Mouse (Mus musculus) midbrain, embryonic 14.5 days (tissue): ENCODE measurements around the gene Cryba4. TPM values are rescaled to one million over a fixed set of nuclear protein-coding genes. Genes with fewer than 3 reads are reported as not detected.
A peak's percentile ranks its signal among the peaks of the same experiment; 100 is the strongest.

Experiments used
- ATAC-seq: fragments of 200-750 bp; cut with Nextera tagmentation; 2 replicates; pipeline ENCODE4 v1.8.0; 2017; ENCODE audit warnings: moderate number of reproducible peaks, moderate library complexity; ENCODE audit not compliant: low FRiP score, low TSS enrichment
- DNase-seq: peaks from one replicate; pipeline ENCODE4 v3.0.0-alpha.2; 2015
- H3K27ac ChIP-seq: fragments of 300-500 bp; sonication (generic); replicated peaks from 2 replicates; pipeline ENCODE4 v1.5.1; 2014; ENCODE audit warnings: mild to moderate bottlenecking, low read depth, low read length, moderate library complexity
- H3K27me3 ChIP-seq: fragments of 300-500 bp; sonication (generic); 2 replicates; pipeline ENCODE4 v1.6.1; 2014; ENCODE audit warnings: low read length, control low read depth, mixed read lengths; ENCODE audit not compliant: control insufficient read depth, insufficient read depth
- H3K36me3 ChIP-seq: fragments of 300-500 bp; sonication (generic); 2 replicates; pipeline ENCODE4 v1.6.1; 2014; ENCODE audit warnings: low read length, control low read depth; ENCODE audit not compliant: control insufficient read depth, insufficient read depth
- H3K4me1 ChIP-seq: fragments of 300-500 bp; sonication (generic); 2 replicates; pipeline ENCODE4 v1.6.1; 2014; ENCODE audit warnings: mild to moderate bottlenecking, antibody characterized with exemption, low read length, control low read depth; ENCODE audit not compliant: control insufficient read depth, insufficient read depth
- H3K4me2 ChIP-seq: fragments of 300-500 bp; sonication (generic); 2 replicates; pipeline ENCODE4 v1.6.1; 2014; ENCODE audit warnings: mild to moderate bottlenecking, low read length, moderate library complexity
- H3K4me3 ChIP-seq: fragments of 300-500 bp; sonication (generic); replicated peaks from 2 replicates; pipeline ENCODE4 v1.5.1; 2014; ENCODE audit warnings: low read depth, low read length
- H3K9ac ChIP-seq: fragments of 300-500 bp; sonication (generic); replicated peaks from 2 replicates; pipeline ENCODE4 v1.6.1; 2014; ENCODE audit warnings: mild to moderate bottlenecking, low read length, moderate library complexity
- H3K9me3 ChIP-seq: fragments of 300-500 bp; sonication (generic); 2 replicates; pipeline ENCODE4 v1.6.1; 2016; ENCODE audit warnings: low read length, control low read depth, mixed read lengths; ENCODE audit not compliant: control insufficient read depth
- WGBS: fragments of 180-500 bp; shearing (Covaris S2); extraction: QIAGEN DNeasy Blood & Tissue Kit; methylation state at CpG from one replicate; pipeline ENCODE4 v1.1.7; 2014; 5-methylcytosine and 5-hydroxymethylcytosine counted together
- polyA plus RNA-seq: library from polyadenylated mRNA; unstranded; fragments of >200 nt; fragmentation: Nextera tagmentation; extraction: Ambion mirVana; gene quantifications from 2 replicates; pipeline ENCODE4 v1.2.1, GENCODE M21; 2014

Gene Cryba4
- polyA plus RNA-seq, 1 experiment from 2014 or later: 1.2 TPM

GRCm38 (mm10) chr5:112238781-112239482 is 13.4 kb downstream of the Cryba4 start:
- peak overlapping the region; percentile 97 for H3K27ac ChIP-seq
- H3K4me3 ChIP-seq: no peak overlapping the region
- no peaks in the 10 kb centered on the region for H3K27me3 ChIP-seq
- 42% methylated on average over 3 of the region's 3 CpGs for WGBS
- H3K4me1 ChIP-seq: peaks cover 32% of the 10 kb centered on the region
- H3K4me2 ChIP-seq: no peak overlapping the region
- no peaks in the 10 kb centered on the region for H3K9me3 ChIP-seq
- H3K36me3 ChIP-seq: no peaks in the 10 kb centered on the region
- peak; percentile 48; the same call in 1 of the 2 replicates for ATAC-seq
- DNase-seq: peak; percentile 66
- no peak overlapping the region for H3K9ac ChIP-seq

GRCm38 (mm10) chr5:112237866-112238570 is 14.3 kb downstream of the Cryba4 start:
- ATAC-seq (no peak), DNase-seq (peak; percentile 50)
- H3K27ac ChIP-seq: peak overlapping the region; percentile 97
- H3K4me3 ChIP-seq: no peak overlapping the region
- 37% methylated on average over 9 of the region's 9 CpGs for WGBS
- no peaks in the 10 kb centered on the region for H3K9me3 ChIP-seq
- peak overlapping the region; percentile 63 for H3K9ac ChIP-seq
- no peaks in the 10 kb centered on the region for H3K27me3 ChIP-seq
- peaks cover 32% of the 10 kb centered on the region for H3K4me1 ChIP-seq
- no peaks in the 10 kb centered on the region for H3K36me3 ChIP-seq
- peak overlapping the region; percentile 54 for H3K4me2 ChIP-seq

GRCm38 (mm10) chr5:112237439-112237838 is 14.9 kb downstream of the Cryba4 start:
- Histone ChIP-seq H3K4me2 (peak overlapping the region; percentile 54), H3K27ac (peak overlapping the region; percentile 97), H3K36me3 (no peaks in the 10 kb centered on the region), H3K4me1 (peaks cover 32% of the 10 kb centered on the region), H3K4me3 (peak overlapping the region; percentile 23), H3K9ac (peak overlapping the region; percentile 63), H3K27me3 (no peaks in the 10 kb centered on the region), H3K9me3 (no peaks in the 10 kb centered on the region)
- ATAC-seq (peak; percentile 84), DNase-seq (peak; percentile 88)
- under 1% methylated on average over 16 of the region's 16 CpGs for WGBS

- Histone ChIP-seq H3K4me3 (no peak overlapping the region), H3K9ac (peak overlapping the region; percentile 63; the same call in 1 of the 2 replicates), H3K27me3 (no peaks in the 10 kb centered on the region), H3K27ac (peak overlapping the region; percentile 97), H3K9me3 (no peaks in the 10 kb centered on the region), H3K36me3 (no peaks in the 10 kb centered on the region), H3K4me1 (peaks cover 32% of the 10 kb centered on the region), H3K4me2 (peak overlapping the region; percentile 54)
- DNase-seq (peak; percentile 19), ATAC-seq (no peak)
- 64% methylated on average over 2 of the region's 2 CpGs for WGBS
Observed at GRCm38 (mm10) chr5:112236631-112237030, 15.7 kb downstream of the Cryba4 start.

- WGBS: 52% methylated on average over 5 of the region's 5 CpGs
- Histone ChIP-seq H3K4me1 (peaks cover 32% of the 10 kb centered on the region), H3K4me2 (no peak overlapping the region), H3K9ac (no peak overlapping the region), H3K9me3 (no peaks in the 10 kb centered on the region), H3K4me3 (no peak overlapping the region), H3K27ac (no peak overlapping the region), H3K27me3 (no peaks in the 10 kb centered on the region), H3K36me3 (no peaks in the 10 kb centered on the region)
- ATAC-seq (no peak), DNase-seq (no peak)
Observed at GRCm38 (mm10) chr5:112235806-112236205, 16.5 kb downstream of the Cryba4 start.

- WGBS: under 1% methylated on average over 57 of the region's 57 CpGs
- peak overlapping the region; percentile 99 for H3K9ac ChIP-seq
- H3K4me3 ChIP-seq: peak overlapping the region; percentile 89
- H3K4me1 ChIP-seq: peaks cover 35% of the 10 kb centered on the region
- H3K36me3 ChIP-seq: peaks cover 17% of the 10 kb centered on the region
- ATAC-seq (peak; percentile 82), DNase-seq (peak; percentile 93)
- no peaks in the 10 kb centered on the region for H3K9me3 ChIP-seq
- H3K27ac ChIP-seq: peak overlapping the region; percentile 99
- H3K4me2 ChIP-seq: peak overlapping the region; percentile 96
- H3K27me3 ChIP-seq: no peaks in the 10 kb centered on the region
Observed at GRCm38 (mm10) chr5:112228240-112229076, 23.9 kb downstream of the Cryba4 start.

GRCm38 (mm10) chr5:112227898-112228239 is 24.4 kb downstream of the Cryba4 start:
- under 1% methylated on average over 13 of the region's 13 CpGs for WGBS
- Histone ChIP-seq H3K9me3 (no peaks in the 10 kb centered on the region), H3K4me3 (peak overlapping the region; percentile 89), H3K36me3 (peaks cover 23% of the 10 kb centered on the region), H3K27me3 (no peaks in the 10 kb centered on the region), H3K9ac (peak overlapping the region; percentile 99), H3K4me2 (peak overlapping the region; percentile 96), H3K4me1 (peaks cover 37% of the 10 kb centered on the region), H3K27ac (peak overlapping the region; percentile 99)
- no peak for DNase-seq
- no peak for ATAC-seq

- Histone ChIP-seq H3K27ac (peak overlapping the region; percentile 99), H3K27me3 (no peaks in the 10 kb centered on the region), H3K36me3 (peaks cover 27% of the 10 kb centered on the region), H3K4me1 (peaks cover 40% of the 10 kb centered on the region), H3K9me3 (no peaks in the 10 kb centered on the region), H3K4me3 (peak overlapping the region; percentile 89), H3K4me2 (peak overlapping the region; percentile 96), H3K9ac (peak overlapping the region; percentile 99)
- peak; percentile 13; the same call in 1 of the 2 replicates for ATAC-seq
- under 1% methylated on average over 30 of the region's 30 CpGs for WGBS
- peak; percentile 74 for DNase-seq
Observed at GRCm38 (mm10) chr5:112227354-112227753, 25.0 kb downstream of the Cryba4 start.
